Mouse (Mus musculus) erythroblast, embryonic 14.5 days (primary cell): ENCODE results near the gene Malsu1.

Source experiments
- GATA1 ChIP-seq: IDR thresholded peaks from 2 replicates; pipeline ENCODE4 v1.6.1; 2012; ENCODE audit warnings: low read length, inconsistent platforms, mixed read lengths
- TAL1 ChIP-seq: IDR thresholded peaks from 3 replicates; pipeline ENCODE4 v1.6.1; 2012; ENCODE audit warnings: low read length, inconsistent platforms, mixed read lengths

DNA sequence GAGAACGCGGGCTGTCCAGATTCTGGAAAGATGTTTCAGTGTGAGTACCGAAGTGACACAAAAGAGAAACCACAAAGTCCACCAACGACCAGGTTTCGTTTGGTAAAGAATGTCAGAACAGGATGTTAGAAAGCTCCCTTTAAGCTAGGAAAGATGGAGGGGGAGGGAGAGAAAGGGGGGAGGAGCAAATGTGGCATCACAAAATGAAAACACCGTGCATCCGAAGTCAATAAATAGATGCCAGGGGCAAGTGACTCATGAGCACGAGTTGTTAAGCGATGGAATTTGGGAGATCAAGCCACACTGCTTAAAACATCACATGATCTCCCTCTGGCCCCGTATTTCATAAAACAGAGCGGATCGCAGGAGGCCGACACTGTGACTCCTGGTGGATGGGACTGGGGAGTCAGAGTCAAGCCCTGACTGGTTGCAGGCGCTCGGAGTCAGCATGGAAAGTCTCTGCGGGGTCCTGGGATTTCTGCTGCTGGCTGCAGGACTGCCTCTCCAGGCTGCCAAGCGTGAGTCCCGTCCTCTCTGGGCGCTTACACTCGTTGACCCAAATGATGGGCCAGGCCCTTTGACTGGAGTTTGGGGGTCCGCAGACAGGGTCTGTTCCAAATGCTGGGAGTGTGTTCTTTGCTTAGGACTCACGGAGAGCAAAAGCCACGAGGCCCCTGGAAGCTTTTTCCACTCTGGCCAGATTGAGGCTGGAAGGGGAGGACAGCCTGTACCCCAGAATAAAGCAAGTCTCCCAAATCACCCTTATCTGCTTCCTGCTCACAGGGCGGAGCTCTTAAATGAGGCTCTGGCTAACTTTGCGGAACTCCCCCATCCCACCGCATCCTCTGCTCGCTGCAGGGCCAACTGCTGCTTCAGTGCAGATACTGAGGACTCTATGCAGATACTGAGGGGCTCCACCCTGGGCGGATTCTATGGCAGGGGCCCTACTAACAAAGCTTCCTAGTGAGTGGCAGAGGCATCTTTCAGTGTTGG is 37.0 kb upstream of the Malsu1 start, which contains the start of gene Gpnmb:
- TF ChIP-seq TAL1 (no peak), GATA1 (no peak)
